Mouse (Mus musculus) gastrocnemius, postnatal 4 days (tissue): Measurements from ENCODE around the gene Plcb4. TPM values are rescaled to one million over a fixed set of nuclear protein-coding genes. Genes with fewer than 3 reads are reported as not detected.
"Not testable (repeated sequence)": the region's sequence is repeated elsewhere in the genome, so short reads cannot be mapped to it uniquely, and the experiment has no call there.

Experiments used
- DNase-seq, 2 experiments: peaks; one replicate each; pipeline ENCODE4 v3.0.0; 2021 to 2022; ENCODE audit warnings: low spot score in 2 of 2, mixed read lengths in 2 of 2
- total RNA-seq, 2 experiments: library from RNA; stranded (reverse); gene quantifications; 2 replicates each; pipeline ENCODE4 v1.2.3; 2021

The Plcb4 gene
- total RNA-seq, 2 experiments from 2014 or later, result 34.1 to 37.2 TPM

DNA sequence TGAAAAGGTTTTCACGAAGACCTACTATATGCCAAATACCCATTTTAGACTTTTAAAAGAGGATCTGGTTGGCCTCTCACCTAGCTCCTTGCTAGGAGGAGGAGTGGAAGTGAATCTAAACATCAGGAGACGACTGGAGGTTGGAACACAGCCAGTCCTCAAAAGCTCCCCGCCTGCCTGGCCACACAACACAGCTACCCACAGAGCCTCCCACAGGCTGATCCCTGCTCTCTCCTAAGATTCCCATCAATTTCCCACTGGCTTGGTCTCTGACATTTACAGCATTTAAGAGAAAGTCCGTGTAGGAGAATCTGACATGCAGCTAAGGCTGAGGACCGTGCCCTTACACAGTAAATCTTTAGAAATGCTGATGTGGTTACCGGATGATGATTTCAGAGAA lies 226.8 kb downstream of the Plcb4 start:
- no peak for DNase-seq

DNA sequence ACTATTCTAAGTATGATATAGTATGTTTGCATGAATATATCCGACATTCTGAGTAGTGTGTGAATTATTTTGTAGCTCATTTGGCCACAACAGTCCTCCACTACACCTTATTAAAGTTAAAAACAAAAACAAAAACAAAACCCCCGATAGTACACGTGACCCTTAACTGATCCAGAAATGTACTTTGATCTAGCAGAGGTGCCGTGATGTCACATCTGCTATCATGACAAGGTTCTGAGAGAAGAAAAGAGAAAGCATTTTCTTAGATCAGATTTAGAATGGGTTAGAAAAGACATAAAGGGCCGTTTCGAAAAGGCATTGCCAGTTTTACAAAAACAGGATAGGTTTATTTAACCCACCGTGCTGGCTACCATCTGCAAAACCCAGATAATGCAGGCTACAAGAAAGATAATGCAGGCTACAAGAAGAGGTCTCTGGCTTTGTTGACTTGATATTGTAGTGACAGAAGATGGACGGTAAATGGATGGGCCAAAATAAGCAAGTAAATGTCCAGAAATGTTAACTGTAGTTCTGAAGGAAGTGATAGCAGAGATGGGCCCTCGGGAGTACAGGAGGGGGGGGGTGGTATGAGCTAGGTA lies 227.4 kb downstream of the Plcb4 start:
- no peak for DNase-seq

- no peak for DNase-seq
Observed at GRCm38 (mm10) chr2:135887805-135888204, 229.0 kb downstream of the Plcb4 start.

- DNase-seq, result no peak
Observed at GRCm38 (mm10) chr2:135888206-135888605, 229.4 kb downstream of the Plcb4 start.

- DNase-seq, result no peak
Observed at GRCm38 (mm10) chr2:135888767-135889166, 230.0 kb downstream of the Plcb4 start.

- no peak for DNase-seq
Observed at GRCm38 (mm10) chr2:135890083-135890482, 231.3 kb downstream of the Plcb4 start.

- DNase-seq, result no peak
Observed at GRCm38 (mm10) chr2:135891097-135891496, 232.3 kb downstream of the Plcb4 start.

DNA sequence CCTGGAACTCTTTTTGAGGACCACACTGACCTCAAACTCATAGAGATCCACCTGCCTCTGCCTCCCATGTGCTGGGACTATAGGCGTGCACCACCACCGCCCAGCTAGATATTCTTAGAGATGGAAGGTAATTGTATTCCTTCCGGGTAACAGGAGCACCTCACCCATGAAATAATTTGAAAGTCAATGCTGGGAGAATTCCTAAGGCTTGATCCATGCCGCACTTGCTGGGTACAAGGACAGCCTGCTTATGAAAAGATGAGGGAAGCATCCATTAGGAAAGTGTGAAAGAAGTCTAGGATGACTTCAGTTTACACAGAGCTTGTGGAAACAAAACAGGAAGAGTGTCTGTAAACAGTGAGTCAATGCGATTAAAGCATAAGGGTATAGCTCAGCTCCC lies 232.9 kb downstream of the Plcb4 start:
- no peak for DNase-seq

GRCm38 (mm10) chr2:135894582-135894981 lies 235.8 kb downstream of the Plcb4 start:
- DNase-seq, result no peak

DNA sequence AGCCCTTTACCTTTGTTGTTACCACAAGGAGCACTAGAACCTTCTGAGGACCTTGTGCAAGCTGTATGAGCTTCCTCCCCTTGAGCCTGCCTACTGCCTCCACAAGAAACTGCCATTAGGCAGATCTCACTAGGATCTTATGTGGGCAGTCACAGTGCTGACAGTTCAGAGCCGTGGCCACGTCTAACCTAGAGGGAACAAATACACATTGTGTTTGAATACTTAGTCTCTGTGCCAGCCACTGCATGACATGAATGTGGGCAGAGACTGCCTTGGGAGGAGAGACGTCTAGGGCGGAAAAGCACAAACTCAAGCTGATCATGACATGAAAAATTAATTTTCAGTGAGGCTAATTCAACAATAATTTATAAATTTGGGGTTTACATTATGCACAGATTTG lies 239.2 kb downstream of the Plcb4 start:
- DNase-seq, result no peak

DNA sequence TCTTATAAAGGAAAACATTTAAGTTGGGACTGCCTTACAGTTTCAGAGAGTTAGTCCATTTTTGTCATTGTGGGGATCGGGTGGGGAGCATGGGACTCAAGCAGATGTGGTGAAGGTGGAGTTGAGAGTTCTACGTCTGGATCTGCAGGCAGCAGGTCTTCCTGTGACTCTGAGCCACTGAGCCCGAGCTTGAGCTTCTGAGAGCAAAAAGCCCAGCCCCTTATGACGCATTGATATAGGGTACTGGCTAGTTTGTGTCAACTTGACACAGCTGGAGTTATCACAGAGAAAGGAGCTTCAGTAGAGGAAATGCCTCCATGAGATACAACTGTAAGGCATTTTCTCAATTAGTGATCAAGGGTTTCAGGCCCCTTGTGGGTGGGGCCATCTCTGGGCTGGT lies 241.1 kb downstream of the Plcb4 start:
- DNase-seq, result not testable (repeated sequence)

GRCm38 (mm10) chr2:135901015-135901414 lies 242.2 kb downstream of the Plcb4 start:
- no peak for DNase-seq

DNA sequence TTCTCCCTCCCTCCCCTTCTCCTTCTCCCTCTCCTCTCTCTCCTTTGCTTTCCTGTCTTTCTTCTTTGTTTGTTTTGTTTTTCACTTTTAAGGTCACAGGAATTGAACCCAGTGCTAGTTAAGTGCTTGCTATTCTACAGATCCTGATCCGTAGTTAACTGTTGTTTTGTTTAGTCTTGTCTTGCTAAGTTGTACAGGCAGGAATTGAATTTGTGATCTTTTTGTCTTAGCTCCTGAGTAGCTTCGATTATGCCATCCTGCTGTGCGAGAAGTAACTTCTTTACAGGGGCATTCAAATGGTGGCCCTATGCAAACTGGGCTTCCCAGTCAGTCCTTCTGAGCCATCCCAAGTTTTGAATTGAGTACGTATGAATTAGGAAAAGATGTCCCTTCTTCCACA lies 245.5 kb downstream of the Plcb4 start:
- DNase-seq, result no peak

GRCm38 (mm10) chr2:135904791-135905190 lies 246.0 kb downstream of the Plcb4 start:
- no peak for DNase-seq

GRCm38 (mm10) chr2:135914343-135915261 lies 255.8 kb downstream of the Plcb4 start:
- DNase-seq, result no peak

- DNase-seq, result no peak
Observed at GRCm38 (mm10) chr2:135915928-135916327, 257.1 kb downstream of the Plcb4 start.

DNA sequence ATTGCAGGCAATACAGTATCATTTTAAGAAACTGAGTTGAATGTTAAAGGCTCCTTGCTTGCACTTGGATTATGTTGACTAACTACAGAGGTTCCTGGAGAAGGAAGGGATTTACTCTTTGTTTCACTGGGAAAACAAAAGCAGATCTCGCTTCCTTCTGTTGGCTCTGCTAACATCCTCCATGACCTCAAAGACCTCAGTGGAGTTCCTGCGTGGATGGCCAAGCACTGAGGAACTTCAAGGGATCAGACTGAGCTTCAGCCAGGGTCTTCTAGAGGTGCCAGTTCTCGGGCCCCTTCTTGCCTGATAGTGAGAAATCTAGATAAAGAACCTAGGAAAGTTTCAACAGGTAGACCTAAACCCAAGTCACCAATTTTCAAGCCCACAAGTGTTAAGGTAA lies 258.2 kb downstream of the Plcb4 start:
- no peak for DNase-seq

- DNase-seq, result no peak
Observed at GRCm38 (mm10) chr2:135918116-135918515, 259.3 kb downstream of the Plcb4 start.

DNA sequence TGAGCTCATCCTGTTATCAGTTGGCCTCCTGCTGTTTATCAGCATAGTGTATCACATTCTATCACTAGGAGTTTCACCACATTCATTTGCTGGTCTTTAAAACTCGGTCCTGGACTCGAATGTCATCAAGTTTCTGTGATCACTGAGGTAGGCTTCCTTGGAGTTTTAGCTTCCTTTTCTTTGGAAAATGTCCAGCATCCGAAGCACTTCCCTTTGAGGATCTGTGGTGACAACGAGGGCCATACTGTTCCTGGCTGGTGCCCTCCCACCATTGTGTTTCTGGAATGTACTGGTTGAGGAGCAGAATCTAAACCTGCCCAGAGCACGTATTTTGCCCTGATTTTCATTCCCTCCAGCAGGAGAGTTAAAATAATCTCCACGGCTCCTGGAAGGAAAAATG lies 260.8 kb downstream of the Plcb4 start:
- no peak for DNase-seq

GRCm38 (mm10) chr2:135926660-135927343 lies 268.0 kb downstream of the Plcb4 start:
- DNase-seq, result peak in 1 of 2 experiments; percentile 20

GRCm38 (mm10) chr2:135929021-135929720 lies 270.4 kb downstream of the Plcb4 start:
- no peak for DNase-seq
